Mouse (Mus musculus): ENCODE results near the gene Ntm. TPM values are rescaled to one million over a fixed set of nuclear protein-coding genes. Genes with fewer than 3 reads are reported as not detected.

Ntm gene
- polyA plus RNA-seq, 1 experiment from 2014 or later: 21.4 TPM

GRCm38 (mm10) chr9:29217951-29218350 is 745.0 kb downstream of the Ntm start:
- ATAC-seq (ENCODE audit: borderline replicate concordance, extremely low read depth, low FRiP score, low TSS enrichment): no peak
- Histone ChIP-seq H3K9me3 (no peaks in the 10 kb centered on the region), H3K4me3 (no peak overlapping the region), H3K27ac (no peak overlapping the region), H3K4me2 (no peak overlapping the region), H3K4me1 (no peaks in the 10 kb centered on the region), H3K27me3 (no peaks in the 10 kb centered on the region), H3K36me3 (no peaks in the 10 kb centered on the region), H3K9ac (no peak overlapping the region)
- 84% methylated on average over 7 of the region's 7 CpGs for WGBS

- ATAC-seq (ENCODE audit: borderline replicate concordance, extremely low read depth, low FRiP score, low TSS enrichment): no peak
- Histone ChIP-seq H3K4me2 (no peak overlapping the region), H3K9ac (no peak overlapping the region), H3K4me1 (no peaks in the 10 kb centered on the region), H3K36me3 (no peaks in the 10 kb centered on the region), H3K4me3 (no peak overlapping the region), H3K27me3 (no peaks in the 10 kb centered on the region), H3K27ac (no peak overlapping the region), H3K9me3 (no peaks in the 10 kb centered on the region)
- 93% methylated on average over 8 of the region's 8 CpGs for WGBS
Measured at GRCm38 (mm10) chr9:29216528-29216927, 746.4 kb downstream of the Ntm start.

GRCm38 (mm10) chr9:29215796-29216195 is 747.1 kb downstream of the Ntm start:
- no peak overlapping the region for H3K27ac ChIP-seq
- H3K4me2 ChIP-seq: no peak overlapping the region
- H3K36me3 ChIP-seq: no peaks in the 10 kb centered on the region
- no peak for ATAC-seq (ENCODE audit: borderline replicate concordance, extremely low read depth, low FRiP score, low TSS enrichment)
- H3K4me1 ChIP-seq: no peaks in the 10 kb centered on the region
- H3K27me3 ChIP-seq: no peaks in the 10 kb centered on the region
- no peaks in the 10 kb centered on the region for H3K9me3 ChIP-seq
- no peak overlapping the region for H3K4me3 ChIP-seq
- 86% methylated on average over 2 of the region's 2 CpGs for WGBS
- no peak overlapping the region for H3K9ac ChIP-seq

GRCm38 (mm10) chr9:29215241-29215640 is 747.7 kb downstream of the Ntm start:
- H3K4me3 ChIP-seq: no peak overlapping the region
- no peaks in the 10 kb centered on the region for H3K9me3 ChIP-seq
- no peaks in the 10 kb centered on the region for H3K27me3 ChIP-seq
- no peaks in the 10 kb centered on the region for H3K4me1 ChIP-seq
- no peak overlapping the region for H3K9ac ChIP-seq
- WGBS: 60% methylated on average over 1 of the region's 1 CpGs
- H3K36me3 ChIP-seq: no peaks in the 10 kb centered on the region
- no peak for ATAC-seq (ENCODE audit: borderline replicate concordance, extremely low read depth, low FRiP score, low TSS enrichment)
- no peak overlapping the region for H3K4me2 ChIP-seq
- no peak overlapping the region for H3K27ac ChIP-seq

GRCm38 (mm10) chr9:29209243-29209642 is 753.7 kb downstream of the Ntm start:
- no peaks in the 10 kb centered on the region for H3K36me3 ChIP-seq
- H3K4me2 ChIP-seq: no peak overlapping the region
- ATAC-seq (ENCODE audit: borderline replicate concordance, extremely low read depth, low FRiP score, low TSS enrichment): no peak
- no peaks in the 10 kb centered on the region for H3K9me3 ChIP-seq
- WGBS: 88% methylated on average over 2 of the region's 2 CpGs
- H3K27ac ChIP-seq: no peak overlapping the region
- no peak overlapping the region for H3K9ac ChIP-seq
- no peaks in the 10 kb centered on the region for H3K27me3 ChIP-seq
- H3K4me3 ChIP-seq: no peak overlapping the region
- no peaks in the 10 kb centered on the region for H3K4me1 ChIP-seq

- no peak for ATAC-seq (ENCODE audit: borderline replicate concordance, extremely low read depth, low FRiP score, low TSS enrichment)
- H3K27ac ChIP-seq: no peak overlapping the region
- no peak overlapping the region for H3K4me3 ChIP-seq
- H3K9ac ChIP-seq: no peak overlapping the region
- no peaks in the 10 kb centered on the region for H3K36me3 ChIP-seq
- no peaks in the 10 kb centered on the region for H3K9me3 ChIP-seq
- H3K4me1 ChIP-seq: no peaks in the 10 kb centered on the region
- H3K4me2 ChIP-seq: no peak overlapping the region
- WGBS: 69% methylated on average over 5 of the region's 5 CpGs
- H3K27me3 ChIP-seq: no peaks in the 10 kb centered on the region
Measured at GRCm38 (mm10) chr9:29208142-29208541, 754.8 kb downstream of the Ntm start.

- no peaks in the 10 kb centered on the region for H3K36me3 ChIP-seq
- no peak overlapping the region for H3K9ac ChIP-seq
- H3K27me3 ChIP-seq: no peaks in the 10 kb centered on the region
- no peaks in the 10 kb centered on the region for H3K4me1 ChIP-seq
- no peak for ATAC-seq (ENCODE audit: borderline replicate concordance, extremely low read depth, low FRiP score, low TSS enrichment)
- H3K9me3 ChIP-seq: no peaks in the 10 kb centered on the region
- 54% methylated on average over 4 of the region's 4 CpGs for WGBS
- no peak overlapping the region for H3K4me2 ChIP-seq
- no peak overlapping the region for H3K27ac ChIP-seq
- H3K4me3 ChIP-seq: no peak overlapping the region
Measured at GRCm38 (mm10) chr9:29205680-29206079, 757.3 kb downstream of the Ntm start.

- H3K27me3 ChIP-seq: no peaks in the 10 kb centered on the region
- no peaks in the 10 kb centered on the region for H3K9me3 ChIP-seq
- WGBS: 23% methylated on average over 2 of the region's 2 CpGs
- no peak overlapping the region for H3K9ac ChIP-seq
- H3K27ac ChIP-seq: no peak overlapping the region
- no peaks in the 10 kb centered on the region for H3K36me3 ChIP-seq
- H3K4me2 ChIP-seq: no peak overlapping the region
- H3K4me3 ChIP-seq: no peak overlapping the region
- no peak for ATAC-seq (ENCODE audit: borderline replicate concordance, extremely low read depth, low FRiP score, low TSS enrichment)
- H3K4me1 ChIP-seq: no peaks in the 10 kb centered on the region
Measured at GRCm38 (mm10) chr9:29202196-29202595, 760.7 kb downstream of the Ntm start.

GRCm38 (mm10) chr9:29201163-29202053 is 761.5 kb downstream of the Ntm start:
- no peak overlapping the region for H3K4me2 ChIP-seq
- no peaks in the 10 kb centered on the region for H3K4me1 ChIP-seq
- no peak overlapping the region for H3K4me3 ChIP-seq
- no peak overlapping the region for H3K27ac ChIP-seq
- H3K9ac ChIP-seq: no peak overlapping the region
- WGBS: 53% methylated on average over 14 of the region's 14 CpGs
- no peaks in the 10 kb centered on the region for H3K36me3 ChIP-seq
- no peaks in the 10 kb centered on the region for H3K9me3 ChIP-seq
- no peaks in the 10 kb centered on the region for H3K27me3 ChIP-seq
- ATAC-seq (ENCODE audit: borderline replicate concordance, extremely low read depth, low FRiP score, low TSS enrichment): no peak

GRCm38 (mm10) chr9:29197046-29197445 is 765.9 kb downstream of the Ntm start:
- Histone ChIP-seq H3K9ac (no peak overlapping the region), H3K4me2 (no peak overlapping the region), H3K36me3 (no peaks in the 10 kb centered on the region), H3K4me1 (no peaks in the 10 kb centered on the region), H3K27me3 (no peaks in the 10 kb centered on the region), H3K9me3 (no peaks in the 10 kb centered on the region), H3K27ac (no peak overlapping the region), H3K4me3 (no peak overlapping the region)
- ATAC-seq (ENCODE audit: borderline replicate concordance, extremely low read depth, low FRiP score, low TSS enrichment): no peak
- 82% methylated on average over 3 of the region's 3 CpGs for WGBS

- Histone ChIP-seq H3K27ac (no peak overlapping the region), H3K27me3 (no peaks in the 10 kb centered on the region), H3K4me1 (no peaks in the 10 kb centered on the region), H3K4me2 (no peak overlapping the region), H3K36me3 (no peaks in the 10 kb centered on the region), H3K9ac (no peak overlapping the region), H3K4me3 (no peak overlapping the region), H3K9me3 (no peaks in the 10 kb centered on the region)
- 49% methylated on average over 2 of the region's 2 CpGs for WGBS
- no peak for ATAC-seq (ENCODE audit: borderline replicate concordance, extremely low read depth, low FRiP score, low TSS enrichment)
Measured at GRCm38 (mm10) chr9:29194265-29194664, 768.7 kb downstream of the Ntm start.

GRCm38 (mm10) chr9:29183011-29183410 is 779.9 kb downstream of the Ntm start:
- WGBS: 67% methylated on average over 5 of the region's 5 CpGs
- H3K9ac ChIP-seq: no peak overlapping the region
- H3K9me3 ChIP-seq: no peaks in the 10 kb centered on the region
- no peak for ATAC-seq (ENCODE audit: borderline replicate concordance, extremely low read depth, low FRiP score, low TSS enrichment)
- no peak overlapping the region for H3K4me3 ChIP-seq
- H3K4me1 ChIP-seq: no peaks in the 10 kb centered on the region
- no peak overlapping the region for H3K4me2 ChIP-seq
- H3K36me3 ChIP-seq: no peaks in the 10 kb centered on the region
- H3K27me3 ChIP-seq: no peaks in the 10 kb centered on the region
- H3K27ac ChIP-seq: no peak overlapping the region

Data from lung, embryonic 15.5 days (tissue).